Mouse (Mus musculus): Measurements from ENCODE around the gene Dst. TPM values are rescaled to one million over a fixed set of nuclear protein-coding genes. Genes with fewer than 3 reads are reported as not detected.
A peak's percentile ranks its signal among the peaks of the same experiment; 100 is the strongest.

Dst gene
- polyA plus RNA-seq, 2 experiments: 4.3 to 5.0 TPM

DNA sequence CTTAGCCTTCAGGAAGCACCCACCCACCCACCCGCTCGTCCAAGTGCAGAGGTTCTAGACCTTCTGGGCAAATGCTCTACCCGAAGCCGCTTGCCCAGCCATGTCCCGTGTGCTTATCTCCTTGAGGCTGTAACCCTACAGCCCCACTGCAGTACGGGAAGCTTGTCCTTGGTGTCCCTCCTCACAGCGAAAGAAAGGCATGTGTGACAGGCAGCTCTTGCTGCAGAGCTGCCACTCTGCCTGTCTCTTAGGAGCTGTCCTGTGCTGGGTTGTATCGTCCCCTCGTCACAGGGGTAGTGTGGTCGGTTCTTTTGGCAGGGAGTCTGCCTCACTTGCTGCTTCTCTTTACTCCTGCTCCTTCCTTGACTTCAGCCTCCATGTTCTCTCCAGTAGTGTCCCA is 249.7 kb downstream of the Dst start:
- Histone ChIP-seq H3K4me2 (ENCODE audit: low read depth) (no peak overlapping the region), H3K36me3 (replicated peaks; ENCODE audit: control insufficient read depth, insufficient read depth, low read depth) (no peaks in the 10 kb centered on the region), H3K4me3 (ENCODE audit: insufficient read depth in 1 of 2, low read depth in 2 of 2, low read length in 2 of 2) (no peak overlapping the region), H3K9me3 (ENCODE audit: control insufficient read depth, low read length) (no peaks in the 10 kb centered on the region), H3K9ac (replicated peaks) (no peak overlapping the region), H3K4me1 (replicated peaks; ENCODE audit: control insufficient read depth in 2 of 2, insufficient read depth in 2 of 2, low read length in 1 of 2) (no peaks in the 10 kb centered on the region; a peak in 1 of 4 replicates), H3K27me3 (ENCODE audit: control insufficient read depth, insufficient read depth, low read length) (no peaks in the 10 kb centered on the region), H3K27ac (no peak overlapping the region)
- TF ChIP-seq CTCF (IDR thresholded peaks at IDR 0.05; ENCODE audit: low read depth): no peak
- no peak for TF ChIP-seq EP300 (IDR thresholded peaks at IDR 0.05; ENCODE audit: low read depth)
- DNase-seq (ENCODE audit: low read depth in 3 of 3, low spot score in 3 of 3) (no peak), ATAC-seq (ENCODE audit: insufficient read depth) (no peak)
- 66% methylated on average over 10 of the region's 10 CpGs for WGBS (ENCODE audit: insufficient replicate concordance)

DNA sequence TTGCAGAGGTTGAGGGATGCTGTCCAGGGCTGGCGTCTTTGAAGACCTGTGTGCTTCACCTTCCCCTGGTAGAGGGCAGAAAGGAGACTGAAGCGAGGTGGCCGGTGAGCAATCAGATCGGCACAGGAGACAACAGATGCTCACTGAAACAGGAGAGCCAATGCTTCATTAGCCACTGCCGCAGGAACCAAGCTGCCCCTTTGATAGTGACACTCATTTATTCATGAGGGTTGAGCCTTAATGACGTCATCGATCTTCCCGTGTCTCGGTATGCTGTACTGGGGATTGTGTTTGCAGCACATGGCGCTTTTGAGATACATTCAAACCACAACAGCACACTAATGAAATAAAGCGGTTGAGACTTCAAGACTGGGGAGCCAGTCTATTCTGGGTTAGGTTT is 250.8 kb downstream of the Dst start:
- Histone ChIP-seq H3K9me3 (ENCODE audit: control insufficient read depth, low read length) (no peaks in the 10 kb centered on the region), H3K4me3 (ENCODE audit: insufficient read depth in 1 of 2, low read depth in 2 of 2, low read length in 2 of 2) (no peak overlapping the region), H3K27ac (no peak overlapping the region), H3K27me3 (ENCODE audit: control insufficient read depth, insufficient read depth, low read length) (no peaks in the 10 kb centered on the region), H3K9ac (replicated peaks) (no peak overlapping the region), H3K4me1 (replicated peaks; ENCODE audit: control insufficient read depth in 2 of 2, insufficient read depth in 2 of 2, low read length in 1 of 2) (no peaks in the 10 kb centered on the region; a peak in 1 of 4 replicates), H3K4me2 (ENCODE audit: low read depth) (no peak overlapping the region), H3K36me3 (replicated peaks; ENCODE audit: control insufficient read depth, insufficient read depth, low read depth) (no peaks in the 10 kb centered on the region)
- WGBS (ENCODE audit: insufficient replicate concordance): 70% methylated on average over 11 of the region's 11 CpGs
- no peak for ATAC-seq (ENCODE audit: insufficient read depth)
- no peak for DNase-seq (ENCODE audit: low read depth in 3 of 3, low spot score in 3 of 3)
- TF ChIP-seq EP300 (IDR thresholded peaks at IDR 0.05; ENCODE audit: low read depth) (no peak), CTCF (IDR thresholded peaks at IDR 0.05; ENCODE audit: low read depth) (no peak)

DNA sequence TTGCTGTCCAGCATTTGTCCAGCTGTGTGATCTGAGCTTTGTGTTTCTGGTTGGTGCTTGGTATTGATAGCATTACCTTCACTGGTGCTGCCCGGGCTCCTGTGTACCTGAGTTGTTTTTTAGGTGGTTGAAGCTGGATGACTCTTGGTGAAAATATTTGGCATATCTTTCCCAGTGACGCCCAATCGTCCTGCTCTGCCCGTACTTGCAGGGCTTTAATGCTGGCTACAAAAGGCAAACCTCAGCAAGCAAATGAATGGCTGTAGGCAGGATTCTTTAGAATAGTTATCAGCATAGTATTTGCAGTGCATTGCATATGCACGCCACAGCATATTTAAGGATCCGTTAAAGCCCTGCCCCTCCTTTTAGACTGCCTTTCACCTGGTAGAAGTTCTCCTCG is 251.9 kb downstream of the Dst start:
- WGBS (ENCODE audit: insufficient replicate concordance): 69% methylated on average over 7 of the region's 7 CpGs
- DNase-seq (ENCODE audit: low read depth in 3 of 3, low spot score in 3 of 3) (no peak), ATAC-seq (ENCODE audit: insufficient read depth) (no peak)
- Histone ChIP-seq H3K9me3 (ENCODE audit: control insufficient read depth, low read length) (no peaks in the 10 kb centered on the region), H3K27me3 (ENCODE audit: control insufficient read depth, insufficient read depth, low read length) (no peaks in the 10 kb centered on the region), H3K4me2 (ENCODE audit: low read depth) (no peak overlapping the region), H3K4me1 (replicated peaks; ENCODE audit: control insufficient read depth in 2 of 2, insufficient read depth in 2 of 2, low read length in 1 of 2) (no peaks in the 10 kb centered on the region; a peak in 1 of 4 replicates), H3K4me3 (ENCODE audit: insufficient read depth in 1 of 2, low read depth in 2 of 2, low read length in 2 of 2) (no peak overlapping the region), H3K9ac (replicated peaks) (no peak overlapping the region), H3K36me3 (replicated peaks; ENCODE audit: control insufficient read depth, insufficient read depth, low read depth) (no peaks in the 10 kb centered on the region), H3K27ac (no peak overlapping the region)
- TF ChIP-seq CTCF (IDR thresholded peaks at IDR 0.05; ENCODE audit: low read depth) (no peak), EP300 (IDR thresholded peaks at IDR 0.05; ENCODE audit: low read depth) (no peak)

DNA sequence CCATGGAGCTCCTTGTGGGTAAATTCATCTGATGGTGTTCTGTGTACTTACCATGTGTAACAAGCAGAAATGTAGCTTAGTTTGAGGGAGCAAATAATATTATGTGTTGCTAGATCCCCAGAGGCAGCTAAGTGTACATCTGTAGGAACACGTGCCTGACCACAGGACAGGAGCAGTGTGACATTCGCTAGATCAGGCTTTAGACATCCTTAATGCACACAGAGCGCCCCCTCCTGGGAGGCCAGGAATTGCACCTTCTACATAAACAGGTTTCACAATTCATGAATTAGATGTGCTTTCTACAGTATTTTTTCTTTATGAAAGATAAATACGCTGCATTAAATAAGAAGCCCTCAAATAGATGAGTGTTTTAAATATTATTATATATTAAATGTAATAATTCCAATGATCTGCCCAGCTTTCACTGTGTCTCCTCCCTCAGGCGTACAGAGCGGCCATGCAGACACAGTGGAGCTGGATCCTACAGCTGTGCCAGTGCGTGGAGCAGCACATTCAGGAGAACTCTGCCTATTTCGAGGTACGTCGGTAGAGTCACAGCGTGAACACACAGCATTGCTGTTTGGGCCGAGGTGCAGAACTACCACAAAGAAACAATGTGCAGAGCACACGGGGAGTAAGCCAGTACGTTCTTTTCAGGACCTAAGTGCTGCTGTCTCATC is 256.7 kb downstream of the Dst start:
- Histone ChIP-seq H3K9ac (replicated peaks) (no peak overlapping the region), H3K9me3 (ENCODE audit: control insufficient read depth, low read length) (no peaks in the 10 kb centered on the region), H3K27ac (no peak overlapping the region), H3K36me3 (replicated peaks; ENCODE audit: control insufficient read depth, insufficient read depth, low read depth) (no peaks in the 10 kb centered on the region), H3K27me3 (ENCODE audit: control insufficient read depth, insufficient read depth, low read length) (no peaks in the 10 kb centered on the region), H3K4me2 (ENCODE audit: low read depth) (no peak overlapping the region), H3K4me1 (replicated peaks; ENCODE audit: control insufficient read depth in 2 of 2, insufficient read depth in 2 of 2, low read length in 1 of 2) (no peaks in the 10 kb centered on the region; a peak in 1 of 4 replicates), H3K4me3 (ENCODE audit: insufficient read depth in 1 of 2, low read depth in 2 of 2, low read length in 2 of 2) (no peak overlapping the region)
- TF ChIP-seq EP300 (IDR thresholded peaks at IDR 0.05; ENCODE audit: low read depth) (no peak), CTCF (IDR thresholded peaks at IDR 0.05; ENCODE audit: low read depth) (peak; percentile 70)
- 57% methylated on average over 14 of the region's 14 CpGs for WGBS (ENCODE audit: insufficient replicate concordance)
- ATAC-seq (ENCODE audit: insufficient read depth) (no peak), DNase-seq (ENCODE audit: low read depth in 3 of 3, low spot score in 3 of 3) (peak in 1 of 3 experiments; percentile 16)

DNA sequence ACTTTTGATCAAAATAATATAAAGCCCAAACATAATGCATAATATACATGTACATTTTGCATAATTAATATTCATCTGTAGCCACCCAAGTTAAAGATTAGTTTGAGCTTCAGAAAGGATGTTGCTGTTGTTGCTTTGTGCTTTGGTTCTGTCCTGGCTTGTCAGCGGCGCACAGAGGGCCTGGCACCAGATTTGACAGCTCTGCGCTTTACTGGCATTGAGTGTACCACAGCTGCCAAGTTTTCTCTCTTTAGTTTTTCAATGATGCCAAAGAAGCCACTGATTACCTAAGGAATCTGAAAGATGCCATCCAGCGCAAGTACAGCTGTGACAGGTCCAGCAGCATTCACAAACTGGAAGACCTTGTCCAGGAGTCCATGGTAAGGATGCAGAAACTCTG is 257.9 kb downstream of the Dst start:
- Histone ChIP-seq H3K4me2 (ENCODE audit: low read depth) (no peak overlapping the region), H3K36me3 (replicated peaks; ENCODE audit: control insufficient read depth, insufficient read depth, low read depth) (no peaks in the 10 kb centered on the region), H3K4me1 (replicated peaks; ENCODE audit: control insufficient read depth in 2 of 2, insufficient read depth in 2 of 2, low read length in 1 of 2) (no peaks in the 10 kb centered on the region), H3K9me3 (ENCODE audit: control insufficient read depth, low read length) (no peaks in the 10 kb centered on the region), H3K27ac (no peak overlapping the region), H3K9ac (replicated peaks) (no peak overlapping the region), H3K27me3 (ENCODE audit: control insufficient read depth, insufficient read depth, low read length) (no peaks in the 10 kb centered on the region), H3K4me3 (ENCODE audit: insufficient read depth in 1 of 2, low read depth in 2 of 2, low read length in 2 of 2) (no peak overlapping the region)
- TF ChIP-seq EP300 (IDR thresholded peaks at IDR 0.05; ENCODE audit: low read depth): no peak
- TF ChIP-seq CTCF (IDR thresholded peaks at IDR 0.05; ENCODE audit: low read depth): no peak
- DNase-seq (ENCODE audit: low read depth in 3 of 3, low spot score in 3 of 3) (no peak), ATAC-seq (ENCODE audit: insufficient read depth) (no peak)
- 71% methylated on average over 4 of the region's 4 CpGs for WGBS (ENCODE audit: insufficient replicate concordance)

All from liver, embryonic 14.5 days (tissue).